Mouse (Mus musculus): ENCODE data around the gene Pigg.

GRCm38 (mm10) chr5:108385632-108386031, 73.2 kb downstream of the Pigg start:
- no peak for TF ChIP-seq POLR2A (IDR thresholded peaks at IDR 0.05; ENCODE audit: control insufficient read depth, extremely low read depth, insufficient read depth, low read length, poor library complexity)
- TF ChIP-seq CTCF (IDR thresholded peaks at IDR 0.05; ENCODE audit: borderline replicate concordance, control insufficient read depth, extremely low read depth, insufficient read depth, low read length, poor library complexity) = no peak

All from thymus, adult 2 months (tissue).